Mouse (Mus musculus) common myeloid progenitor, adult 5-6 weeks (primary cell): ENCODE measurements around the gene Cars. TPM values are rescaled to one million over a fixed set of nuclear protein-coding genes. Genes with fewer than 3 reads are reported as not detected.

Source experiments
- ATAC-seq: replicated peaks from 2 replicates; pipeline ENCODE4 v1.8.0; 2016; ENCODE audit warnings: low read depth, mild to moderate bottlenecking, moderate TSS enrichment, inconsistent platforms; ENCODE audit not compliant: poor library complexity, severe bottlenecking
- total RNA-seq: library from RNA; stranded (forward); fragments of 200-1000, 187-1606 nt; gene quantifications from 2 replicates; pipeline ENCODE4 v1.2.3, GENCODE M21; 2017

Cars gene
- total RNA-seq: 51.1 and 63.9 TPM in 2 replicates

DNA sequence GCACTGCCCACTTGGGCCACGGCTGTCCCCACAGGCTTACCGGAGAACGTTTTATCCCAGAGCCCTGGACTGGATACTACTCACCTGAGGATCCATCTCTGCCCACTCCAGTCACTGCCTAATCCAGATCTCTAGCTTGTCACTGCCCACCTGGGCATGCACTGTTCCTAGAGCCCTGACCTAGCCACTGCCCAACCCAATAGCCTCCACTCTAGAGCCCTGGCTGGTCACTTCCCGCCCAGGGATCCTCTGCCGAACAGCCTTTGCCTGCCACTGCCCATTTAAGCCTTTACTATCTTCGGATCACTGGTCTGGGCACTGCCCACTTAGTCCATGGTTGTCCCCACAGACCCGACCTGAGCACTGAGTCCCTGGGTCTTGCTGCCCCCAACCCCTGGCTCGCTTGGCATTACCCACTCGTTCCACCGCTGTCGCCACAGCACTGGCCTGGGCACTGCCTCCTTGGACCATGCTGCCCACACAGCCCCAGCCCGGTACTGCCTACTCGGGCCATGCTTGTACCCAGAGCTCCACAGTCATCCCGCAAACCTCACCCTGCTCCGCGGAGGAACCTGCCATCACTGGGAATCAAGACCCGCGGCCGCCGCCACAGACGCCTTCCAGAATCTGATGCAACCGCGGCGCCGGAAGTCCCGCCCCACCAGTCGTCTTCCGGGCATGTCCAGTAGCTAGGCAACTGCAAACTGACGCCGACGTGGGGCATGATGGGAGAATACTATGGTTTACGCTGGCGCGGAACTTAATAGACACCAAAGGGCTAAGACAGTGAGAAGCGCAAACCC is at the start of gene Cars:
Gene Cars (minus strand): TSS at position 663 of the 803 bp plus-strand sequence.
- peak; percentile 96 for ATAC-seq

GRCm38 (mm10) chr7:143649034-143649768 is 49.3 kb upstream of the Cars start, which contains the start of gene Tnfrsf22:
TSS of gene Tnfrsf22 (minus strand) at chr7:143649661.
- ATAC-seq: peak; percentile 100

GRCm38 (mm10) chr7:143643949-143644348 is 44.1 kb upstream of the Cars start:
- ATAC-seq: peak; percentile 64

DNA sequence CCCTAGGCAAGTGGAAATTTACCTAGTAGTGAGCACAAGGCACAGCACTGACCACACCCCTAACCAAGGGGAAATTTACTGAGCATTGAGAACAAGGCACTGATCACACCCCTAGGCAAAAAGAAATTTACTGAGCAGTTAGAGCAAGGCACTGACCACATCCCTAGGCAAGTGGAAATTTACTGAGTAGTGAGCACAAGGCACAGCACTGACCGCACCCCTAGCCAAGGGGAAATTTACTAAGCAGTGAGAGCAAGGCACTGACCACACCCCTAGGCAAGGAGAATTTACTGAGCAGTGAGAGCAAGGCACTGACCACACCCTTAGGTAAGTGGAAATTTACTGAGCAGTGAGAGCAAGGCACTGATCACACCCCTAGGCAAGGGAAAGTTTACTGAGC is 36.8 kb upstream of the Cars start:
- no peak for ATAC-seq

GRCm38 (mm10) chr7:143631503-143631902 is 31.6 kb upstream of the Cars start:
- ATAC-seq: no peak

DNA sequence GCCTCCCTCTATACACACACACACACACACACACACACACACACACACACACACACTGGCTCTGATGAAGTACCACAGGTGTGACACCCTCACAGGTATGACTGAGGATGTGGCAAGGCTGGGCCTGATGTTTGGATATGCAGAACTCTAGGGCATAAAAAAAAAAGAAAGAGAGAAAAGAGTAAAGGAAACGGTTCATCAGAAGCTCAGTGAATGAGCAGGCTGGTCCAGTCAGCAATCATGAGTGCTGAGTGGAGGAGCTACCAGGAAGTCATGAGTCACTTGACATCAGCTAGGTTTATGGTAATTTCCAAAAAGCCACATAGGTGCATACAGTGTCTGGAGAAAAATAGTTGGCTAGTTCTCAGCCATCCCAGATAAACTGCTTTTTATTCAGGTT is 29.6 kb upstream of the Cars start:
- ATAC-seq: no peak

GRCm38 (mm10) chr7:143628540-143628939 is 28.6 kb upstream of the Cars start, which contains the start of gene Tnfrsf26:
TSS of gene Tnfrsf26 (minus strand) at chr7:143628722.
- ATAC-seq: no peak

GRCm38 (mm10) chr7:143627555-143628286 is 27.8 kb upstream of the Cars start:
- peak; percentile 72 for ATAC-seq

DNA sequence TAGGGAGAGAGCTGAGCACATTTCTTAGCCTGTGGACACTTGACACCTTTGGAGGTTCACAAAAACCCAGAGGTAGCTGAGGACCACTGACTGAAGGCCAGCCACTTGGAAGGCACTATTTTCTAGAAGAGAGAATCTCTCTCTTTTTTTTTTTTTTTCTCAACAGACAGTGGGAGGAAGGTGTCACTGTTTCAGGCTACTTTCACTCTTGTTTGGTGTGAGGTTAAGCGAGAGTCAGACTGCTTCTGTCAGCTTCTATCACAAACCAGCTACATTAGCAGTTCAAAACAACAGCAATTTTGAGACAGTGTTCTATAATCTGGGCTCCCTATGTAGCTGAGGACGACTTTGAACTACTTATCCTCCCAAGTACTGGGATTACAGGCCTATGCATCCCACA is 26.3 kb upstream of the Cars start:
- no peak for ATAC-seq

- ATAC-seq: no peak
Measured at GRCm38 (mm10) chr7:143625151-143625550, 25.3 kb upstream of the Cars start.

- no peak for ATAC-seq
Measured at GRCm38 (mm10) chr7:143624561-143624960, 24.7 kb upstream of the Cars start.

- ATAC-seq: no peak
Measured at GRCm38 (mm10) chr7:143620951-143621350, 21.1 kb upstream of the Cars start.

- ATAC-seq: 0 out of 2 replicates have a peak, but pooled peaks have one; percentile 32
Measured at GRCm38 (mm10) chr7:143614404-143615135, 14.7 kb upstream of the Cars start.

- no peak for ATAC-seq
Measured at GRCm38 (mm10) chr7:143612215-143612614, 12.3 kb upstream of the Cars start.

- ATAC-seq: peak; percentile 86
Measured at GRCm38 (mm10) chr7:143605321-143605720, 5.4 kb upstream of the Cars start.

DNA sequence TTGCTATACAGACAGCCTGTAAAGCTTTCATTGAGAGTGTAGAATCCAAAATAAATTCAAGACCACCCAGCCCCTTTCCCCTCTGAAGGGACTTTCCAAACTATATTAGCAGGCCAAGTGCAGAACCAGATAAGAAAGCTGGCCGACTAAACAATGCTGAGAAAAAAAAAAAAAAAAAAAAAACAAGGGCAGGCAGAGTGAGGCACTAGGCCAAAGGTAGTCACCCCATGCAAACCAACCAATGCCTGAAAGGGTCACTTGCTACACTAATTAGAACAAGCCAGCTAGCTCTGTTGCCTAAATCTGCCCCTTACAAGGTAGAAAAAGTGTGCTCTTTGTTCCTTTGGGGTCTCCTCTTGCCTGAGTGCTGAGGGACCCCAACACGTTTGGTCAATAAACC is 5.0 kb upstream of the Cars start:
- no peak for ATAC-seq

DNA sequence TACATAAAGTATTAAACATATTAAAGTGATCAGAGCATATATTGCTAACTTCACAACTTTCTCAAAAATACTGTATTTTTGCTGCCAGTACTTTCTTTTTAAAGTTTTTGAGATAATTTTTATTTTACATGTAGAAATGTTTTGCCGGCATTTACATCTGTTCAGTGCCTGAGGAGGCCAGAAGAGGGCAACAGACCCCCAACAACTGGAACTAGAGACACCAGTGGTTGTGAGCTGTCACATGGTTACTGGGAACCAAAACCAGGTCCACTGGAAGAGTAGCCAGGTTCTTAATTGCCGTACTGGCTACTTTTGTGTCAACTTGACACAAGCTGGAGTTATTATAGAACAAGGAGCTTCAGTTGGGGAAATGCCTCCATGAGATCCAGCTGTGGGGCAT is 1.8 kb upstream of the Cars start:
- no peak for ATAC-seq

- no peak for ATAC-seq
Measured at GRCm38 (mm10) chr7:143600231-143600740, 396 bp upstream of the Cars start.

DNA sequence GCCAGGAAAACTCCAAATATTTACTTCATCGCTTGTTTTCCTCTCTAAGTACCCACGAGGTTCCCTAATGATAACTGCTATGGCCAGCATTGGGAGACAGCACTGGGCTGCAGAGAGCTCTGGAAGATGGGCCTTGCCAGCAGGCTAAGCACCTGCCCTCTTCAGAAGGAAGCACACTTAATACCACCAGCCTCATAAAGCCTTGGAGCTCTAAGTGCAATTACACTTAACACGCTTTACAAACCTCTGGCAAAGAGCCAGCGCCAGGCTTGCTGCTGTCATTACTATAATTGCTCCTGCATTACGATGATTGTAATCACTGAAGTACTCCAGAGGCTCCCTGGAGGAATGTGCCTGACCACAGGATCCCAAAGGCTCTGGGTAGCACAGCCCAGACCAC is 5.0 kb downstream of the Cars start:
- no peak for ATAC-seq

GRCm38 (mm10) chr7:143592255-143592654 is 7.6 kb downstream of the Cars start:
- ATAC-seq: no peak
